Mouse (Mus musculus) liver, postnatal 0 days (tissue): ENCODE measurements around the gene Lce3e.

ENCODE experiments used
- CTCF ChIP-seq: sonication (generic); IDR thresholded peaks from 2 replicates; pipeline ENCODE4 v1.5.1; 2016; ENCODE audit warnings: antibody characterized with exemption, low read depth
- EP300 ChIP-seq: IDR thresholded peaks from 2 replicates; pipeline ENCODE4 v1.6.1; 2016; ENCODE audit warnings: antibody characterized with exemption, low read depth, mild to moderate bottlenecking

- TF ChIP-seq CTCF (no peak), EP300 (no peak)
Observed at GRCm38 (mm10) chr3:92957090-92957489, 9.8 kb upstream of the Lce3e start, which contains the start of gene Lce3d.
